8 mouse cellular contexts compared by ENCODE assay signal in the genomic region with DNA sequence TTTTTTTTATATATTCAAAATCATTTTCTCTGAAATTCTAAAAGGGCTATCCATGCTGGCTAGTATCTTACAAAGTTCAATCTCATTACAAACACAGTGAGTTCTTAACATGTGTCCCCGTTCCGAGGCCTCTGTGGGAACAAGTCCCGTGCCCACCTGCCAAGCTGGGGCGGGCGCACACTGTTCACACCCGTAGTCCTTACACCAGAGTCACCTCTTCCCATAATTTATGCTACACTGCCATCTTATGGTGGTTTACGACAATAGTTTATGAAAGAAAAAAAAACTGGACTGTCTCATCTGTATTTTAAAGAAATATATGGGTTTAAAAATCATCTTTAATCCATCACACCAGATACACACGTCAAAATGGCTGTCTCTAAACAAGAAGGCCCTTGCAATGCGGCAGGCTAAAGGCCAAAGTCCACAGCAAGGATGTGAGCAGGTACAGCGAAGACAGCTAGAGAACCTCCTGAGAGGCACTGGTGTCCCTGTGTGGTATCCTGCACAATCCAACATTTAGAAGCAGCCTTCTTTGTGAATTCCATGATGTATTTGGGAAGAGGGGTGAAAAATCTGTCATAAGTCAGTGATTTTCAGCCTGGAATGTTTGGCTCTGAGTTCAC.
DNase-seq lines count a peak whose midpoint lies in the region; ATAC-seq and TF ChIP-seq lines count a peak whose summit lies in the region.

No protein-coding gene starts in this region.

- H3K9me3 ChIP-seq in kidney, embryonic 15.5 days (replicated peaks) = no peaks in the 10 kb centered on the region

- H3K9ac ChIP-seq in heart, adult 2 months (ENCODE audit: low read depth, low read length) = no peak overlapping the region
- H3K9ac ChIP-seq in kidney, embryonic 15.5 days = no peak overlapping the region

- DNase-seq in heart, adult 2 months = peak; percentile 29 to 42
- DNase-seq in heart, adult 11 months = no peak
- peak; percentile 71 for DNase-seq in MN1 (ENCODE audit: low spot score)
- DNase-seq in cerebellum, postnatal 14 days = peak; percentile 68 to 71
- peak; percentile 20 to 28 for DNase-seq in gastrocnemius, postnatal 36 days
- DNase-seq in lung, postnatal 4 days = peak; percentile 45 to 61
- peak; percentile 78 for DNase-seq in splenic B cell, adult 2 months (ENCODE audit: low read depth, low spot score)

- peaks cover 4% of the 10 kb centered on the region; the same call in 1 of the 2 replicates for H3K4me1 ChIP-seq in heart, adult 2 months (ENCODE audit: control insufficient read depth, insufficient read depth, low read length)
- peaks cover 16% of the 10 kb centered on the region for H3K4me1 ChIP-seq in kidney, embryonic 15.5 days

- no peak overlapping the region for H3K27ac ChIP-seq in heart, adult 2 months
- no peak overlapping the region for H3K27ac ChIP-seq in kidney, embryonic 15.5 days

- no peak overlapping the region for H3K4me3 ChIP-seq in heart, adult 2 months
- H3K4me3 ChIP-seq in kidney, embryonic 15.5 days (replicated peaks) = no peak overlapping the region

- H3K27me3 ChIP-seq in heart, adult 2 months (ENCODE audit: control insufficient read depth, insufficient read depth, low read length) = no peaks in the 10 kb centered on the region
- no peaks in the 10 kb centered on the region for H3K27me3 ChIP-seq in kidney, embryonic 15.5 days
- H3K27me3 ChIP-seq in splenic B cell, adult 2 months (ENCODE audit: control insufficient read depth, insufficient read depth, low read length, poor library complexity, severe bottlenecking) = no peaks in the 10 kb centered on the region

- TF ChIP-seq EP300 in heart, adult 2 months (IDR thresholded peaks at IDR 0.05; ENCODE audit: insufficient read depth, low read depth, low read length) = no peak

- H3K79me2 ChIP-seq in heart, adult 2 months (replicated peaks; ENCODE audit: control insufficient read depth, insufficient read depth, low read length) = no peaks in the 10 kb centered on the region

- 20% methylated on average over 10 of the region's 10 CpGs for WGBS in heart, adult 2 months
- WGBS in kidney, embryonic 15.5 days = 27% methylated on average over 10 of the region's 10 CpGs

- H3K4me2 ChIP-seq in kidney, embryonic 15.5 days = peak overlapping the region; percentile 36

- peak; percentile 69; the same call in 1 of the 2 replicates for ATAC-seq in kidney, embryonic 15.5 days (replicated peaks; ENCODE audit: low FRiP score)

- intact Hi-C loops in heart, adult 2 months (cut with DNase I) = loop anchor here (1.0 to 10.0 kb wide), 4 partner anchors 629 to 1495 kb away; no protein-coding TSS in a partner anchor
- intact Hi-C loops in gastrocnemius, postnatal 36 days (cut with DNase I) = no loop called here

- H3K36me3 ChIP-seq in heart, adult 2 months (ENCODE audit: control insufficient read depth, insufficient read depth, low read length) = no peaks in the 10 kb centered on the region
- H3K36me3 ChIP-seq in kidney, embryonic 15.5 days = no peaks in the 10 kb centered on the region
- no peaks in the 10 kb centered on the region for H3K36me3 ChIP-seq in splenic B cell, adult 2 months (ENCODE audit: control insufficient read depth, insufficient read depth, low read length, poor library complexity, severe bottlenecking)

- no peak for TF ChIP-seq POLR2A in heart, adult 2 months (IDR thresholded peaks at IDR 0.05; ENCODE audit: insufficient read depth, low read depth, low read length)

- peak; percentile 77 for TF ChIP-seq CTCF in heart, adult 2 months (IDR thresholded peaks at IDR 0.05)
